Mouse (Mus musculus) kidney, embryonic 16.5 days (tissue): ENCODE data around the gene Parp3. TPM values are rescaled to one million over a fixed set of nuclear protein-coding genes. Genes with fewer than 3 reads are reported as not detected.
A peak's percentile ranks its signal among the peaks of the same experiment; 100 is the strongest.

Source experiments
- ATAC-seq: fragments of 200-750 bp; cut with Nextera tagmentation; 2 replicates; pipeline ENCODE4 v1.8.0; 2017; ENCODE audit warnings: moderate TSS enrichment; ENCODE audit not compliant: low FRiP score, low TSS enrichment
- H3K27ac ChIP-seq: fragments of 300-500 bp; sonication (generic); 2 replicates; pipeline ENCODE4 v1.5.1; 2014; ENCODE audit warnings: low read length
- H3K27me3 ChIP-seq: fragments of 300-500 bp; sonication (generic); 2 replicates; pipeline ENCODE4 v1.6.1; 2014; ENCODE audit warnings: low read length, control low read depth, mixed read lengths; ENCODE audit not compliant: insufficient read depth
- H3K36me3 ChIP-seq: fragments of 300-500 bp; sonication (generic); 2 replicates; pipeline ENCODE4 v1.6.1; 2014; ENCODE audit warnings: low read length, control low read depth, mixed read lengths; ENCODE audit not compliant: insufficient read depth
- H3K4me1 ChIP-seq: fragments of 300-500 bp; sonication (generic); 2 replicates; pipeline ENCODE4 v1.6.1; 2014; ENCODE audit warnings: low read length, control low read depth, mixed read lengths; ENCODE audit not compliant: insufficient read depth
- H3K4me2 ChIP-seq: fragments of 300-500 bp; sonication (generic); replicated peaks from 2 replicates; pipeline ENCODE4 v1.6.1; 2014; ENCODE audit warnings: low read depth, low read length
- H3K4me3 ChIP-seq: fragments of 300-500 bp; sonication (generic); 2 replicates; pipeline ENCODE4 v1.5.1; 2014; ENCODE audit warnings: mild to moderate bottlenecking, low read length
- H3K9ac ChIP-seq: fragments of 300-500 bp; sonication (generic); replicated peaks from 2 replicates; pipeline ENCODE4 v1.6.1; 2014; ENCODE audit warnings: low read length
- H3K9me3 ChIP-seq: fragments of 300-500 bp; sonication (generic); 2 replicates; pipeline ENCODE4 v1.6.1; 2016; ENCODE audit warnings: low read length, control low read depth
- WGBS: fragments of 180-500 bp; shearing (Covaris S2); extraction: QIAGEN DNeasy Blood & Tissue Kit; methylation state at CpG from one replicate; pipeline ENCODE4 v1.1.7; 2014; 5-methylcytosine and 5-hydroxymethylcytosine counted together
- polyA plus RNA-seq: library from polyadenylated mRNA; unstranded; fragments of >200 nt; fragmentation: Nextera tagmentation; extraction: Ambion mirVana; gene quantifications from 2 replicates; pipeline ENCODE4 v1.2.1, GENCODE M21; 2015

The Parp3 gene
- polyA plus RNA-seq, 1 experiment from 2014 or later = 3.5 TPM

DNA sequence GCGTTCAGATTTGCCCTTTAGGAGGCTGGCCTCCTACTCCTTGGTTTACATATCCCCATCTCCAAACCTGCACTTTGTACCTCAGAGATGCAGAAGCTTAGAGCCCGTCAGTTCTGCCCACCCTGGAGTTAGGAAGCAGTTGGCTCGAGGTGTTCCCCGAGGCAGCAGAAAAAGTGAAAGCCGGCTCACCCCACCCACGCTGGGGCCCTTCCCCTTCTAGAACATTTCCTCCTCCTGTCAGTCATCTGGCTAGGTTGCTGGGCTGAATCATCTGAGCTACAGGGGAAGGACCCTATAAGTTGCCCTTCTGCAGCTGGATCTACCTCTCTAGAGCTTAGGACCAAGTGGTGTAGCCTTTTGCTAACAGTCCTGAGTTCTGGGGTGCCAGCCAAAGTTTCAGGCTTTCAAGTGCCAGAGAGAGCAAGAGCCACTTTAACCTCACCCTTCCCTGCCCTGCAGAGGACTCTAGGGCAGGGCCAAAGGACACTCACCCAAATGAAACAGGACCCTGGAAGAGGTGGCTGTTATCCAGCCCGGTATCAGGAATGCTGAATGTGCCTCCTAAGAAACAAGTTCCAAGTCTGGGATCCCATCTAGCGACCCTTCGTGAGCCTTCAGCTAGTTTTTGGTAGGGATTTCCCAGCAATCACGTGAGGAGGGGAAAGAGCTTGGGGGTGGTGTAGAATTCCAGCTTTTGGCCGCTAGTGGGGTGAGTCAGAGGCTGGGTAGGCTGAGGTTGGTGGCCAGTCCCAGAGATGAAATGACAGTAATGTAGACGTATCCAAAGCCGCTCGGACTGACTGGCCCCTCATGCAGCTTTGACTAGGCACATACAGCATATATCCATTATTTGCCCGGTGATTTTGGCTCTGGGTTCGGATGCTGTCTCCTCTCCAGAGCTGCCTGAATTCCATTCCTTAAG is 486 bp downstream of the Parp3 start:
- Histone ChIP-seq H3K4me2 (peak overlapping the region; percentile 37), H3K9me3 (no peaks in the 10 kb centered on the region), H3K4me3 (peak overlapping the region; percentile 3), H3K4me1 (peaks cover 45% of the 10 kb centered on the region), H3K27me3 (no peaks in the 10 kb centered on the region), H3K36me3 (peaks cover 8% of the 10 kb centered on the region), H3K27ac (peak overlapping the region; percentile 63), H3K9ac (peak overlapping the region; percentile 55)
- ATAC-seq = peak; percentile 47
- 22% methylated on average over 16 of the region's 16 CpGs for WGBS

DNA sequence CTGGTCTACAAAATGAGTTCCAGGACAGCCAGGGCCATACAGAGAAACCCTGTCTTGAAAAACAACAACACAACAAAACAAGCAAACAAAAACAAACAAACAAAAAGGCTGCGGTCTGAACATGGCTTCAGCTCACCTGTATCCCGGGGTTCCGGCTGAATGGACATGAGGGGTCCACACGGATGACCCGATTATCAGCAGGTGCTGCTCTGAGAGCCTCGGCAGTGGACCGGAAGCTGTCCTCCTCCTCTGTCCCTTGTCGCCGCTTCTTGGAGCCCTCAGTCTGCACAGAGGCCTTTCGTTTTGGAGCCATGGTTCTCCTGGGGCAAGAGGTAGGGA is 1.1 kb downstream of the Parp3 start, which contains the start of gene Rrp9:
Gene Rrp9, plus strand, starts transcription at position 301 of the 339 bp plus-strand sequence.
- H3K9me3 ChIP-seq = no peaks in the 10 kb centered on the region
- WGBS = 83% methylated on average over 10 of the region's 10 CpGs
- H3K4me2 ChIP-seq = peak within 1 kb of the TSS; percentile 37
- H3K9ac ChIP-seq = peak within 1 kb of the TSS; percentile 55
- ATAC-seq = no peak
- H3K27me3 ChIP-seq = no peaks in the 10 kb centered on the region
- peaks cover 2% of the 10 kb centered on the region for H3K36me3 ChIP-seq
- peak within 1 kb of the TSS; percentile 63 for H3K27ac ChIP-seq
- peak within 1 kb of the TSS; percentile 3 for H3K4me3 ChIP-seq
- peaks cover 45% of the 10 kb centered on the region for H3K4me1 ChIP-seq

DNA sequence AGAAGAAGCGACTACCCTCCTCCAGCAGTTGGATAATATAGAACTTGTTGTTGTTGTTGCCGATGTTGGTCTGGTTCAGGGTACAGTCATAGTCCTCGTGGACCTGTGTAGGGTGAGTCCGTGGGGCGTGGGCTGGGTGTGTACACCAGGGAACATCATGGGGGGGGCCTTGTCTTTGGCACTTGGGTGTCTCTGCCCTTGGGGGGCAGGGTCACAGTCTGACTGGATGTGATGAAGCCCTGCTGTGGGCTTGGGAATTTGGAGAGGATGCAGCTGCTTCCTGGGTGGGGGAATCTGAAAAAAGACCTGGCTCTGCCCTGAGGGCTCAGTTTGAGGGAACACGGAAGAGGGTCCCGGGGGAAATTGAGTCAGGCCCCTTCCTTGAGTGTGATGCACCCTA is 1.7 kb downstream of the Parp3 start:
- no peak overlapping the region for H3K4me2 ChIP-seq
- H3K9ac ChIP-seq = peak overlapping the region; percentile 29
- WGBS = 74% methylated on average over 7 of the region's 7 CpGs
- H3K9me3 ChIP-seq = no peaks in the 10 kb centered on the region
- ATAC-seq = no peak
- H3K27ac ChIP-seq = no peak overlapping the region
- H3K4me1 ChIP-seq = peaks cover 45% of the 10 kb centered on the region
- H3K27me3 ChIP-seq = no peaks in the 10 kb centered on the region
- no peaks in the 10 kb centered on the region for H3K36me3 ChIP-seq
- no peak overlapping the region for H3K4me3 ChIP-seq

DNA sequence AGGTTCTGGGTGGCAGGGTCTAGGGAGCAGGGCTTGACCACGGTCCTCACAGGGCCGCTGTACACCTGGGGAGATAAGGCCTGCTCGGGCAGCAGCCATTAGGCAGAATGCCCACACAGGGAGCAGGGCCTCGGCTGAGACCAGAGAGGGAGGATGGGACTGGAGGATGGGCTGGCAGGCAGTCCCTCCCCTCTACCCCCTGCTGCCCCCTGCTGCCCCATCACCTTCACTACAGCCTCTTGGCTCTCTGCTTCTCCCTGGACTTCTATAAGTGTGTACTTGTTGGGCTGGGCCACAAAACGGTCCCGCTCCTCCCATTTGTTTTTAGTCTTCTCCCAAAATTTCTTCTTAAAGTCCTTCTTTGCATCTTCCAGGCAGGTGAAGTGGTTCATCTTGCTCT is 2.3 kb downstream of the Parp3 start:
- H3K27ac ChIP-seq = no peak overlapping the region
- ATAC-seq = peak; percentile 5
- 0 out of 2 replicates have a peak overlapping the region, but pooled peaks have one; percentile 15 for H3K4me2 ChIP-seq
- H3K4me3 ChIP-seq = no peak overlapping the region
- H3K27me3 ChIP-seq = no peaks in the 10 kb centered on the region
- no peaks in the 10 kb centered on the region for H3K9me3 ChIP-seq
- peaks cover 45% of the 10 kb centered on the region for H3K4me1 ChIP-seq
- 5% methylated on average over 6 of the region's 6 CpGs for whole genome bisulfite sequencing
- H3K36me3 ChIP-seq = no peaks in the 10 kb centered on the region
- peak overlapping the region; percentile 47 for H3K9ac ChIP-seq

DNA sequence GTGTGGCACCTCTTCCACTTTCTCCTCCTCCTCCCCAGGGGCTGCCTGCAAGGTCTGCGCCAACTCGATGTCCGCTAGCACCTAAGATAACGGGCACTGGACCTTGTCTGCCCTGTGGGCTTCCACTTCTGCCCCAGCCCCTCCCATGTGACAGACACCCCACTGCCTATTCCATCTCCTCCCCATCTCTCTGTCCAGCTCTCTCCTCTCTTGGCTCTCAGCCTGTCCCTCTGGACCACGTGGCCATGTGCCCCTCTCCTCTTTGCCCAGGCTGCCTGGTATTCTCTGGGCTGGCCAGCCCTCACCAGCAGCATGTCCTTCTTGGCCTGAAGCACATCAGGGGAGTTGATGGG is 3.0 kb downstream of the Parp3 start:
- no peak overlapping the region for H3K9ac ChIP-seq
- no peak overlapping the region for H3K27ac ChIP-seq
- no peaks in the 10 kb centered on the region for H3K9me3 ChIP-seq
- no peak overlapping the region for H3K4me2 ChIP-seq
- H3K27me3 ChIP-seq = no peaks in the 10 kb centered on the region
- H3K4me1 ChIP-seq = peaks cover 45% of the 10 kb centered on the region
- 78% methylated on average over 5 of the region's 5 CpGs for WGBS
- no peak for ATAC-seq
- no peak overlapping the region for H3K4me3 ChIP-seq
- no peaks in the 10 kb centered on the region for H3K36me3 ChIP-seq

DNA sequence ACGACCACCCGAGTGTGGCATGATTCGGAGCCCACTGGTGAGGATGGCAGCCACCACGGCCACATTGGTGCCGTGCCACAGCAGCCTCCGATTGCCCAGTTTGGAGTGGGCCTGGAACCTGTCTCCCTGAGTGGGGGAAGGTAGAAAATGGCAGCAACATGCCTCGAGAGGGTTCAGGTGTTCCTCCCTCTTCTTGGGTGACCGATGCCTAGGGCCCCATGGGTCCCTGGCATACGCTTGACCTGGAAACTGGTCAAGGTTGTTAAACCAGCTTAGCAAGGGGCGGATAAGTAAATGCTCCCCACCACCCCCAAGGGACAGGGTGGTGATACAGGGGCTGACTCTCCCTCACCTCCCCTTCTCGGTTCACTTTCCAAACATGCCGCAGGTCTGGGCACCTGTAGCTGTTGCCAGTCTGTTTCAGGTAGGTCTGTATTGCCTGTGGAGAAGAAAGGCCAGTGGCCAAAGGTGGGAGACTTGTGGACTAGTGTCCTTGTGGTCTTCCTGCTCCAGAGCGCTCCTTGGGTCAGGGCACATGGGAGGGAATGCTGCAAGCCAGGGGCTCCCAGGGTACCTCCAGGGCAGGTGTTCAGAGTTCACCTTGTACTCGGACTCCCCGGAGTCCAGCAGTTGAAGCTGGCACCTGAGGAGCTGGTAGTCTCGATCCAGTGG is 3.5 kb downstream of the Parp3 start:
- WGBS = 88% methylated on average over 16 of the region's 16 CpGs
- Histone ChIP-seq H3K9ac (0 out of 2 replicates have a peak overlapping the region, but pooled peaks have one; percentile 31), H3K9me3 (no peaks in the 10 kb centered on the region), H3K4me1 (peaks cover 42% of the 10 kb centered on the region), H3K4me3 (no peak overlapping the region), H3K27ac (no peak overlapping the region), H3K27me3 (no peaks in the 10 kb centered on the region), H3K36me3 (no peaks in the 10 kb centered on the region), H3K4me2 (no peak overlapping the region)
- no peak for ATAC-seq

DNA sequence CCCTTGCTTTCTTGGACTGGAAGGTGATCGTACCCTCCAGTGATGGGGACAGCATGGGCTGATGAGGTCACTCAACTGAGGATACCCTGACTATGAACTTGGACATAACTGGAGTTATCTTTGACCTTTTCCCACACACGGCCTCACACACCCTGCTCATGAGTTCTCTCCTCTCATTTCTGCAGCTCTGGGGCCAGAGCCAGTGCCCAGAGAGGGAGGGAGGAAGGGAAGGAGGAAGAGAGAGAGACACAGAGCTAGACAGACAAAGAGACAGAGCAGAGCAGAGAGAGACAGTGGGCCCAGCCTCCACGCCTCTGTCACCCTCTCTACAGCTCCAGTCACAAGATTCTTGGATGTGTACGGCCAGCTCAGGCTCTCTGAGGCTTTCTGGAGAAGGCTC is 4.4 kb downstream of the Parp3 start:
- no peak overlapping the region for H3K4me3 ChIP-seq
- no peaks in the 10 kb centered on the region for H3K9me3 ChIP-seq
- H3K36me3 ChIP-seq = no peaks in the 10 kb centered on the region
- 67% methylated on average over 4 of the region's 4 CpGs for WGBS
- peak overlapping the region; percentile 41; the same call in 1 of the 2 replicates for H3K4me2 ChIP-seq
- H3K9ac ChIP-seq = peak overlapping the region; percentile 31
- peaks cover 34% of the 10 kb centered on the region for H3K4me1 ChIP-seq
- 0 out of 2 replicates have a peak overlapping the region, but pooled peaks have one; percentile 13 for H3K27ac ChIP-seq
- ATAC-seq = no peak
- no peaks in the 10 kb centered on the region for H3K27me3 ChIP-seq

DNA sequence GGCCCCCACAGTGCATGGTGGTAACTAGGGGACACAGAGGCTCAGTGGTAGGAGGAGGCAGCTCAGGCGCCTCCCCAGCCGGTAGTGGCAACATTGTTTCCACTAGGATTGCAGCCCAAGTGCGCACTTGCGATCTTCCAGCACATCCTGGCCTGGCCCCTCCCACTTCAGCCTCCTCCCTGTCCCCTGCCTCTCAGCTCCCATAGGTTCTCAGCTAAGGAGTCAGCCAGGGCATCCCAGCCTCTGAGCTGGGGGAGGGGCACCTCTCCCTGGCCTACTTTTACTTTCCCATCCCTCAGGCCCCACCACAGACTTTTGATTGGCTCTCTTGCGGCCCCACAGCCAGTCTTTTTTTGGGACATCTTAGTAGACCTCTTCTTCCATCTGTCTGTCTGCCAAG is 4.9 kb downstream of the Parp3 start:
- H3K4me3 ChIP-seq = peak overlapping the region; percentile 21; the same call in 1 of the 2 replicates
- WGBS = 19% methylated on average over 5 of the region's 5 CpGs
- H3K4me2 ChIP-seq = peak overlapping the region; percentile 41
- no peaks in the 10 kb centered on the region for H3K27me3 ChIP-seq
- H3K36me3 ChIP-seq = no peaks in the 10 kb centered on the region
- H3K4me1 ChIP-seq = peaks cover 34% of the 10 kb centered on the region
- 0 out of 2 replicates have a peak overlapping the region, but pooled peaks have one; percentile 13 for H3K27ac ChIP-seq
- no peaks in the 10 kb centered on the region for H3K9me3 ChIP-seq
- no peak overlapping the region; the same call in 1 of the 2 replicates for H3K9ac ChIP-seq
- 0 out of 2 replicates have a peak, but pooled peaks have one; percentile 5 for ATAC-seq

DNA sequence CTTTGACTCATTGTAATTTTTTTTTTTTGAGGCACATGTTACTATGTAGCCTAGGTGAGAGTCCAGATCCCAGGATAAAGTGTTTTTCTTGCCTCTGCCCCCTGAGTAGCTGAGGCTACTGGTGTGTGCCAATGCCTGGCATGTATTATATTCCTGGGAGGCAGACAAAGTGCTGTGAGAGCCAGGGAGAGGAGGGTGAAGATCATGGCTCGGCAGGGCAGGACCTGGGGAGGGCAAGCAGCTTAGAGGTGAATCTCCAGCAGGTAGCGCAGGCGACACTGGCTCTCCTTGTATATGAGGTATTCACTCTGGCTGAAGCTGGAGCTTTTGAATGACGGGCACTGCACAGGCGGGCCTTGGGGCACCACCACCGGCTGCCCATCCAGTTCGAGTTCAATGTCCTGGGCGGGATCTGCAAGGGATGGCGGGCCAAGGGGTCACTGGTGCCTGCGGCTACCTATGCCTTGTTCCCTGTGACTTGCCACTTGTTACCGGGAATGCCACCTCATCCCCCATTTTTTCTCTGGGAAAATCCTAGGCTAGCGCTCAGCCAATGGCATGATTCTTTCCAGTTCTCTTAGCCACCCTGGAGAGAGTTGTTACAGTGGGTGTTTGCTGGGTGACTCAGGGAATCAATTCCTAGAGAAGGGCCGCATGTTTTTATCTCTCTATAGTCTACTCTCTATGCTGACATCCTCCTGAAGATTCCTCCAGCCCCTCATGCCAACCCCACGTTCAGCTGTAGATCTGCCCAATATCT is 5.6 kb downstream of the Parp3 start:
- Histone ChIP-seq H3K9ac (no peak overlapping the region; the same call in 1 of the 2 replicates), H3K4me3 (0 out of 2 replicates have a peak overlapping the region, but pooled peaks have one; percentile 21)
- no peak for ATAC-seq

More for the DNA sequence above, 5.6 kb downstream of the Parp3 start:
- H3K9me3 ChIP-seq = no peaks in the 10 kb centered on the region
- H3K27ac ChIP-seq = no peak overlapping the region
- 70% methylated on average over 14 of the region's 14 CpGs for WGBS
- peak overlapping the region; percentile 41 for H3K4me2 ChIP-seq
- H3K4me1 ChIP-seq = peaks cover 31% of the 10 kb centered on the region
- H3K36me3 ChIP-seq = no peaks in the 10 kb centered on the region
- no peaks in the 10 kb centered on the region for H3K27me3 ChIP-seq
